Mouse (Mus musculus) heart, embryonic 14.5 days (tissue): ENCODE measurements at regions not wholly inside any gene's neighbourhood (a gene's known extent, or its start where the extent isn't known, plus 50 kb on each side); places are given as distances from the start of the nearest gene placed in this dataset.

Experiments used
- ATAC-seq: fragments of 200-750 bp; cut with Nextera tagmentation; 2 replicates; pipeline ENCODE4 v1.8.0; 2017; ENCODE audit warnings: low read depth, moderate TSS enrichment; ENCODE audit not compliant: insufficient number of reproducible peaks, insufficient read depth, low FRiP score
- H3K27ac ChIP-seq, 2 experiments: fragments of 200-500 bp in 1 of 2; fragments of 300-500 bp in 1 of 2; sonication (generic) in 1 of 2; replicated peaks in 1 of 2; 2 replicates each; pipeline ENCODE4 v1.5.1; 2012 to 2014; ENCODE audit warnings: low read depth in 2 of 2, low read length in 2 of 2, control low read depth in 1 of 2, mild to moderate bottlenecking in 1 of 2, mixed read lengths in 1 of 2; ENCODE audit not compliant: control insufficient read depth in 1 of 2, insufficient read depth in 1 of 2
- H3K27me3 ChIP-seq: fragments of 300-500 bp; sonication (generic); 2 replicates; pipeline ENCODE4 v1.6.1; 2014; ENCODE audit warnings: mild to moderate bottlenecking, low read length, control low read depth; ENCODE audit not compliant: control insufficient read depth, insufficient read depth
- H3K36me3 ChIP-seq: fragments of 300-500 bp; sonication (generic); 2 replicates; pipeline ENCODE4 v1.6.1; 2014; ENCODE audit warnings: mild to moderate bottlenecking, control low read depth, low read length, mixed read lengths; ENCODE audit not compliant: control insufficient read depth, insufficient read depth
- H3K4me1 ChIP-seq, 2 experiments: fragments of 200-500 bp in 1 of 2; fragments of 300-500 bp in 1 of 2; sonication (generic) in 1 of 2; 2 replicates each; pipeline ENCODE4 v1.6.1; 2012 to 2014; ENCODE audit warnings: low read length in 2 of 2, control low read depth in 1 of 2, mixed read lengths in 1 of 2; ENCODE audit not compliant: control insufficient read depth in 2 of 2, insufficient read depth in 2 of 2
- H3K4me2 ChIP-seq: fragments of 300-500 bp; sonication (generic); 2 replicates; pipeline ENCODE4 v1.6.1; 2014; ENCODE audit warnings: mild to moderate bottlenecking, low read length
- H3K4me3 ChIP-seq, 2 experiments: fragments of 200-500 bp in 1 of 2; fragments of 300-500 bp in 1 of 2; sonication (generic) in 1 of 2; 2 replicates each; pipeline ENCODE4 v1.5.1; 2012 to 2014; ENCODE audit warnings: low read length in 2 of 2, mild to moderate bottlenecking in 2 of 2, control low read depth in 1 of 2, low read depth in 1 of 2, moderate library complexity in 1 of 2; ENCODE audit not compliant: control insufficient read depth in 1 of 2, insufficient read depth in 1 of 2
- H3K9ac ChIP-seq: fragments of 300-500 bp; sonication (generic); 2 replicates; pipeline ENCODE4 v1.6.1; 2014; ENCODE audit warnings: mild to moderate bottlenecking, low read length
- H3K9me3 ChIP-seq: fragments of 300-500 bp; sonication (generic); 2 replicates; pipeline ENCODE4 v1.6.1; 2016; ENCODE audit warnings: low read length, control low read depth; ENCODE audit not compliant: control insufficient read depth
- WGBS: fragments of 180-500 bp; shearing (Covaris S2); extraction: QIAGEN DNeasy Blood & Tissue Kit; methylation state at CpG from one replicate; pipeline ENCODE4 v1.1.7; 2014; 5-methylcytosine and 5-hydroxymethylcytosine counted together

GRCm38 (mm10) chr8:126688450-126688849, 94.7 kb upstream of the Irf2bp2 start:
- H3K36me3 ChIP-seq = no peaks in the 10 kb centered on the region
- H3K9ac ChIP-seq = no peak overlapping the region
- no peak overlapping the region for H3K27ac ChIP-seq
- no peaks in the 10 kb centered on the region for H3K27me3 ChIP-seq
- no peak overlapping the region for H3K4me3 ChIP-seq
- no peaks in the 10 kb centered on the region for H3K9me3 ChIP-seq
- H3K4me2 ChIP-seq = no peak overlapping the region
- peaks cover 0 to 14% of the 10 kb centered on the region in 2 experiments; a peak in 3 of 4 replicates for H3K4me1 ChIP-seq
- 76% methylated on average over 5 of the region's 5 CpGs for WGBS
- no peak for ATAC-seq

DNA sequence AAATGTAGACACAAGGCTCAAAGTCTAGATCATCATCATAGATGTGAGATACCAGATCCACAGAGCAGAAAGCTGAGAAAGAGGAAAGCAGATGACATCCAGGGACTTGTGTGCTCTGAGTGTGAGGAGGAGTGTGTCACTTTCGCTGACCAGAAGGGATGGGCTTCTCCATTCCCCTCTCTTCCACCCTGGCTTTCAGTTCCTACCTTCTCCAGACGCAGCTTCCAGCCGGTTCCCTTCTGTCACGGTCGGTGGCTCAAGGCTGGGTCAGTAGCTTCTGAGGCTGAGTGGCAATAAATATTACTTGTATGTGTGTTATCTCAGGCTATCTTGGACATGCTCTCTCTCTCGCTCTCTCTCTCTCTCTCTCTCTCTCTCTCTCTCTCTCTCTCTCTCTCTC, 94.2 kb upstream of the Irf2bp2 start:
- no peaks in the 10 kb centered on the region for H3K9me3 ChIP-seq
- H3K4me1 ChIP-seq = peaks cover 2 to 14% of the 10 kb centered on the region in 2 experiments; a peak in 3 of 4 replicates
- H3K4me2 ChIP-seq = no peak overlapping the region
- ATAC-seq = no peak
- H3K36me3 ChIP-seq = no peaks in the 10 kb centered on the region
- no peak overlapping the region for H3K9ac ChIP-seq
- 85% methylated on average over 6 of the region's 6 CpGs for WGBS
- no peak overlapping the region for H3K4me3 ChIP-seq
- H3K27me3 ChIP-seq = no peaks in the 10 kb centered on the region
- no peak overlapping the region for H3K27ac ChIP-seq

DNA sequence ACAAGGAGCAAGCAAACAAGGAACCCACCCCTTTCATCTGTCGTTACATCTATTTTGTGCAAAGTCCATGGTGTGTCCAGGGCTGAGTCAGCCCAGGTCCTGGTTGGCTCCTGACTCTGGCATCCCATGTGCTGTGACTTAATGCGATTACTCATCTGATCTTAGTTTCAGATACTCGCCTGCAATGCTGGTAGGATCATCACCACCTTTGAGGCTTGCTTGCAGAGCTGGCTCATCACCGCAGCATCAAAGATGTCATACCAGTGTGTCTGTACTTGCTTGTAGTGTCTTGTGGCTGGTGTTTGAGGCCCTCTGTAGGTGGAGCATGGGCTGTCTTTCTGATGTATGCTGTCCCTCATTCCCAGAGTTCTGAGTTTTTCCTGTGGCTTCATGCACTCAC, 93.0 kb upstream of the Irf2bp2 start:
- WGBS = 83% methylated on average over 4 of the region's 4 CpGs
- H3K9me3 ChIP-seq = no peaks in the 10 kb centered on the region
- H3K4me1 ChIP-seq = peaks cover 2 to 8% of the 10 kb centered on the region in 2 experiments; a peak in 3 of 4 replicates
- no peak overlapping the region for H3K4me3 ChIP-seq
- H3K36me3 ChIP-seq = no peaks in the 10 kb centered on the region
- H3K9ac ChIP-seq = no peak overlapping the region
- ATAC-seq = no peak
- H3K27me3 ChIP-seq = no peaks in the 10 kb centered on the region
- no peak overlapping the region for H3K27ac ChIP-seq
- H3K4me2 ChIP-seq = no peak overlapping the region

DNA sequence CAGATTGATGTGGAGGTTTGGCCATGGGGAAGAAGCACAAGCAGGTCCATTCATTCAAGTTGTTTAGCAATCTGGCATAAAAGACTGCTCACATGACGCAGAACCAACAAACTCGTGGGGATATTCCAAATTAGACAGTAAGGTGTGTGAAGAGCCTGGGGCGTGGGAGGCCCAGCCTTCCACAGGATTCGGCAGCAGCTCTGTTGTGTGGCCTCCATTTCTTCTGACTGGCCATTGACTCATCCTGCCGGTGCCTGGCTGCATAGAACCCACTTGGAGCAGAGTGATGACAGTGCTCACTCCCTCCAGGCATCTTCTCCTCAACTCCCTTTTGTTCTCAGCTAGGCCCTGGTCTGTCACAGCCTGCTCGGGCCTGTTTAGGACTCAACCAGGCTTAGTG, 91.6 kb upstream of the Irf2bp2 start:
- no peak overlapping the region for H3K27ac ChIP-seq
- no peak overlapping the region for H3K4me2 ChIP-seq
- 62% methylated on average over 6 of the region's 6 CpGs for WGBS
- H3K9ac ChIP-seq = no peak overlapping the region
- no peaks in the 10 kb centered on the region for H3K9me3 ChIP-seq
- no peak overlapping the region for H3K4me3 ChIP-seq
- no peaks in the 10 kb centered on the region for H3K36me3 ChIP-seq
- H3K4me1 ChIP-seq = peaks cover 2 to 7% of the 10 kb centered on the region in 2 experiments; a peak in 2 of 4 replicates
- ATAC-seq = no peak
- H3K27me3 ChIP-seq = no peaks in the 10 kb centered on the region

DNA sequence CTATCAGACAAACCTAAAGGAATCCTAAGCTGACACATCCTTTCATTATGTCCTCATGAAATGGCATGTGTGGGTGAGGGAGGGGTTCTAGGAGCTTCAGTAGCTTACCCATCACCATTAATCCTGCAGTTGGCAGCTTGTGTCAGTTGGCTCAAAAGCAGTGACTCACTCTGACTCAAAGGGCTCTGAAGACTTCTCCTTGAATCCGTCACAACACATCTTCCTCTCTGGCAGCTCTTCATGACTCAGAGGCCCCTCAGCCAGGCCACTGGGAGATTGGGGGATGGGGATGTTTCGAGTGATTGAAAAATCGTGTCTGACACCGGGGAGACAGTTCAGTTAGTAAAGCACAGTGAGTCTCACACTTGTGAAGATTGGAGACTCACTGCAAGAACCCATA, 90.2 kb upstream of the Irf2bp2 start:
- no peaks in the 10 kb centered on the region for H3K27me3 ChIP-seq
- H3K9me3 ChIP-seq = no peaks in the 10 kb centered on the region
- ATAC-seq = no peak
- no peak overlapping the region for H3K9ac ChIP-seq
- H3K4me1 ChIP-seq = peaks cover 2 to 7% of the 10 kb centered on the region in 2 experiments; a peak in 2 of 4 replicates
- H3K36me3 ChIP-seq = no peaks in the 10 kb centered on the region
- H3K4me3 ChIP-seq = no peak overlapping the region
- 33% methylated on average over 4 of the region's 4 CpGs for WGBS
- H3K27ac ChIP-seq = no peak overlapping the region
- H3K4me2 ChIP-seq = no peak overlapping the region

- no peak for ATAC-seq
- H3K4me1 ChIP-seq = peaks cover 2 to 7% of the 10 kb centered on the region in 2 experiments; a peak in 2 of 4 replicates
- H3K9me3 ChIP-seq = no peaks in the 10 kb centered on the region
- no peaks in the 10 kb centered on the region for H3K27me3 ChIP-seq
- H3K27ac ChIP-seq = no peak overlapping the region
- H3K4me2 ChIP-seq = no peak overlapping the region
- WGBS = 91% methylated on average over 2 of the region's 2 CpGs
- H3K36me3 ChIP-seq = no peaks in the 10 kb centered on the region
- H3K9ac ChIP-seq = no peak overlapping the region
- no peak overlapping the region for H3K4me3 ChIP-seq
These were observed 89.8 kb upstream of the Irf2bp2 start for GRCm38 (mm10) chr8:126683555-126683947.

DNA sequence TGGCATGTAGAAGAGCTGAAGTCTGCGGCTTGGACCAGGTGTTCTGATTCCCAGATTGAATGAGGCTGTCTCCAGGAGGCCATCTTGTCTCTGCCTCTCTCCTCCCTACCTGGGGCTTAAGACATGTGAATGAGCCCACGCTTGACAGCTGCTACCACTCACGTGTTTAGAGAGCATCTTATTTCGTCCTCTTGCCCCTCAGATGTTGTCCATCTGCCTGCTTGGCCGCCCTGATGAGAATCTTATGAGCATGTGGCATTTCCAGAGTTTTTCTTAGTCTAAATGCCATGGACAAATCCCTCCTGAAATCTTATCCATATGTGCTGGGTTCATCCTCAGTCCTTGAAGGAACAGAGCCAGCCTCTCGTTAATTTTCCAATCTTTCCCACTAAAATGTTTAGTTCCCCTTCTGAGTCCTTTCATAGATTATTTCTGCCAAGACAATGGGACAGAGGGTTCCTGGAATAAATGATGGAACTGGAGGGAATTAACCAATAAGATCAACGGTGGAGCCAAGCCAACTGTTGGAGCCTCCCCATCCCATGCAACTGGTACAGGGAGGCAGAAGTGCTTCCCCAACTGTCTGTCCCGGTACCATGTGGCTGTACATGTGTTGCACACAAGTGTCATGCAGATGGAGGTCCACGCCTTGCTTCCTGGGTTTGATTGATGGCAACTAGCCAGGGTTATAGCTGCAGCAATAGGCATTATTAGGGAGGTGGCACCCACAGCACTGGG, 89.2 kb upstream of the Irf2bp2 start:
- no peaks in the 10 kb centered on the region for H3K9me3 ChIP-seq
- H3K4me3 ChIP-seq = no peak overlapping the region
- no peaks in the 10 kb centered on the region for H3K27me3 ChIP-seq
- peak overlapping the region; percentile 36 to 41; a peak in 2 of 4 replicates for H3K27ac ChIP-seq
- no peaks in the 10 kb centered on the region for H3K36me3 ChIP-seq
- WGBS = 88% methylated on average over 9 of the region's 9 CpGs
- peaks cover 2 to 7% of the 10 kb centered on the region in 2 experiments; a peak in 2 of 4 replicates for H3K4me1 ChIP-seq
- H3K4me2 ChIP-seq = no peak overlapping the region
- no peak for ATAC-seq
- no peak overlapping the region for H3K9ac ChIP-seq
